Mouse (Mus musculus) cerebellum, adult 11-12 months (tissue): ENCODE measurements around the gene Acox1.

Experiments used
- DNase-seq: peaks from one replicate; pipeline ENCODE4 v3.0.0; 2022

The Acox1 gene

GRCm38 (mm10) chr11:116127986-116128385 lies 70.9 kb downstream of the Acox1 start:
- DNase-seq: peak; percentile 38

GRCm38 (mm10) chr11:116127156-116127980 lies 71.5 kb downstream of the Acox1 start, which contains the start of gene Trim47:
TSS of gene Trim47 (minus strand) at chr11:116127210.
- DNase-seq: peak; percentile 59

GRCm38 (mm10) chr11:116126261-116126660 lies 72.6 kb downstream of the Acox1 start:
- no peak for DNase-seq
